Mouse (Mus musculus) liver, embryonic 11.5 days (tissue): Measurements from ENCODE around the gene Grin2c. TPM values are rescaled to one million over a fixed set of nuclear protein-coding genes. Genes with fewer than 3 reads are reported as not detected.

Experiments used
- ATAC-seq: fragments of 200-750 bp; cut with Nextera tagmentation; replicated peaks from 2 replicates; pipeline ENCODE4 v1.8.0; 2017; ENCODE audit warnings: moderate number of reproducible peaks, mild to moderate bottlenecking, moderate TSS enrichment, moderate library complexity; ENCODE audit not compliant: low FRiP score
- DNase-seq: peaks from one replicate; pipeline ENCODE4 v3.0.0-alpha.2; 2017; ENCODE audit warnings: low spot score
- H3K27ac ChIP-seq: fragments of 300-500 bp; sonication (generic); 2 replicates; pipeline ENCODE4 v1.5.1; 2014; ENCODE audit warnings: mild to moderate bottlenecking, low read depth, low read length, control low read depth
- H3K27me3 ChIP-seq: fragments of 300-500 bp; sonication (generic); replicated peaks from 2 replicates; pipeline ENCODE4 v1.6.1; 2014; ENCODE audit warnings: low read length, mixed read lengths; ENCODE audit not compliant: control insufficient read depth, insufficient read depth
- H3K36me3 ChIP-seq: fragments of 300-500 bp; sonication (generic); 2 replicates; pipeline ENCODE4 v1.6.1; 2014; ENCODE audit warnings: mild to moderate bottlenecking, low read length, moderate library complexity, mixed read lengths; ENCODE audit not compliant: control insufficient read depth, insufficient read depth
- H3K4me1 ChIP-seq: fragments of 300-500 bp; sonication (generic); replicated peaks from 2 replicates; pipeline ENCODE4 v1.6.1; 2014; ENCODE audit warnings: low read length, mixed read lengths; ENCODE audit not compliant: control insufficient read depth, insufficient read depth
- H3K4me2 ChIP-seq: fragments of 300-500 bp; sonication (generic); 2 replicates; pipeline ENCODE4 v1.6.1; 2014; ENCODE audit warnings: mild to moderate bottlenecking, control low read depth, moderate library complexity
- H3K4me3 ChIP-seq: fragments of 300-500 bp; sonication (generic); 2 replicates; pipeline ENCODE4 v1.5.1; 2014; ENCODE audit warnings: low read depth, low read length, control low read depth
- H3K9ac ChIP-seq: fragments of 300-500 bp; sonication (generic); 2 replicates; pipeline ENCODE4 v1.6.1; 2014; ENCODE audit warnings: low read depth, low read length, control low read depth
- H3K9me3 ChIP-seq: fragments of 300-500 bp; sonication (generic); 2 replicates; pipeline ENCODE4 v1.6.1; 2016; ENCODE audit warnings: low read length, inconsistent platforms, mixed read lengths; ENCODE audit not compliant: control insufficient read depth
- whole genome bisulfite sequencing: fragments of 180-500 bp; shearing (Covaris S2); extraction: QIAGEN DNeasy Blood & Tissue Kit; methylation state at CpG from one replicate; pipeline ENCODE4 v1.1.7; 2014; 5-methylcytosine and 5-hydroxymethylcytosine counted together
- polyA plus RNA-seq: library from polyadenylated mRNA; unstranded; fragments of >200 nt; fragmentation: Nextera tagmentation; extraction: Ambion mirVana; gene quantifications from 2 replicates; pipeline ENCODE4 v1.2.1, GENCODE M21; 2014

Grin2c gene
- polyA plus RNA-seq, 1 experiment from 2014 or later, result 0.89 TPM

GRCm38 (mm10) chr11:115288305-115288704 lies 21.3 kb upstream of the Grin2c start:
- ATAC-seq (no peak), DNase-seq (no peak)
- WGBS, result 87% methylated on average over 2 of the region's 2 CpGs
- no peak overlapping the region for H3K4me2 ChIP-seq
- peaks cover 8% of the 10 kb centered on the region; the same call in 1 of the 2 replicates for H3K4me1 ChIP-seq
- no peak overlapping the region for H3K4me3 ChIP-seq
- H3K9me3 ChIP-seq, result no peaks in the 10 kb centered on the region
- H3K27me3 ChIP-seq, result no peaks in the 10 kb centered on the region
- no peak overlapping the region for H3K9ac ChIP-seq
- no peak overlapping the region for H3K27ac ChIP-seq
- no peaks in the 10 kb centered on the region for H3K36me3 ChIP-seq

GRCm38 (mm10) chr11:115287386-115287785 lies 20.3 kb upstream of the Grin2c start:
- 76% methylated on average over 5 of the region's 5 CpGs for WGBS
- ATAC-seq (0 out of 2 replicates have a peak, but pooled peaks have one; percentile 27), DNase-seq (no peak)
- no peak overlapping the region for H3K9ac ChIP-seq
- no peak overlapping the region for H3K27ac ChIP-seq
- H3K4me1 ChIP-seq, result peaks cover 8% of the 10 kb centered on the region
- H3K27me3 ChIP-seq, result no peaks in the 10 kb centered on the region
- H3K36me3 ChIP-seq, result no peaks in the 10 kb centered on the region
- H3K4me2 ChIP-seq, result no peak overlapping the region
- no peak overlapping the region for H3K4me3 ChIP-seq
- no peaks in the 10 kb centered on the region for H3K9me3 ChIP-seq

GRCm38 (mm10) chr11:115286201-115286993 lies 19.4 kb upstream of the Grin2c start:
- no peak for DNase-seq
- Histone ChIP-seq H3K4me2 (no peak overlapping the region), H3K27ac (no peak overlapping the region)

GRCm38 (mm10) chr11:115285282-115285681 lies 18.2 kb upstream of the Grin2c start:
- no peak overlapping the region for H3K27ac ChIP-seq
- no peaks in the 10 kb centered on the region for H3K9me3 ChIP-seq
- H3K36me3 ChIP-seq, result no peaks in the 10 kb centered on the region
- DNase-seq (no peak), ATAC-seq (no peak)
- H3K27me3 ChIP-seq, result no peaks in the 10 kb centered on the region
- peaks cover 7% of the 10 kb centered on the region; the same call in 1 of the 2 replicates for H3K4me1 ChIP-seq
- H3K4me2 ChIP-seq, result no peak overlapping the region
- no peak overlapping the region for H3K9ac ChIP-seq
- WGBS, result 47% methylated on average over 4 of the region's 4 CpGs
- no peak overlapping the region for H3K4me3 ChIP-seq

More at GRCm38 (mm10) chr11:115286201-115286993, 19.4 kb upstream of the Grin2c start:
- Histone ChIP-seq H3K9ac (no peak overlapping the region), H3K4me3 (no peak overlapping the region), H3K36me3 (no peaks in the 10 kb centered on the region), H3K9me3 (no peaks in the 10 kb centered on the region), H3K27me3 (no peaks in the 10 kb centered on the region), H3K4me1 (peaks cover 11% of the 10 kb centered on the region)
- WGBS, result 73% methylated on average over 19 of the region's 19 CpGs
- ATAC-seq, result no peak

- no peak overlapping the region for H3K9ac ChIP-seq
- no peak overlapping the region for H3K4me2 ChIP-seq
- DNase-seq, result no peak
- no peaks in the 10 kb centered on the region for H3K27me3 ChIP-seq
- no peaks in the 10 kb centered on the region for H3K36me3 ChIP-seq
- no peak overlapping the region for H3K27ac ChIP-seq
- no peak overlapping the region for H3K4me3 ChIP-seq
- no peak for ATAC-seq
- 88% methylated on average over 12 of the region's 12 CpGs for WGBS
- H3K9me3 ChIP-seq, result no peaks in the 10 kb centered on the region
- H3K4me1 ChIP-seq, result peaks cover 7% of the 10 kb centered on the region; the same call in 1 of the 2 replicates
Measured at GRCm38 (mm10) chr11:115283891-115284620, 17.0 kb upstream of the Grin2c start.

- Histone ChIP-seq H3K27me3 (no peaks in the 10 kb centered on the region), H3K9me3 (no peaks in the 10 kb centered on the region), H3K4me1 (peaks cover 7% of the 10 kb centered on the region), H3K27ac (no peak overlapping the region), H3K9ac (no peak overlapping the region), H3K36me3 (no peaks in the 10 kb centered on the region), H3K4me3 (no peak overlapping the region), H3K4me2 (no peak overlapping the region)
- 74% methylated on average over 9 of the region's 9 CpGs for WGBS
- ATAC-seq (no peak), DNase-seq (no peak)
Measured at GRCm38 (mm10) chr11:115283486-115283765, 16.4 kb upstream of the Grin2c start.

- no peak overlapping the region for H3K4me2 ChIP-seq
- H3K36me3 ChIP-seq, result no peaks in the 10 kb centered on the region
- no peak overlapping the region for H3K9ac ChIP-seq
- H3K9me3 ChIP-seq, result no peaks in the 10 kb centered on the region
- no peak overlapping the region for H3K4me3 ChIP-seq
- WGBS, result 84% methylated on average over 8 of the region's 8 CpGs
- DNase-seq (no peak), ATAC-seq (no peak)
- no peaks in the 10 kb centered on the region for H3K27me3 ChIP-seq
- peaks cover 12% of the 10 kb centered on the region for H3K4me1 ChIP-seq
- no peak overlapping the region for H3K27ac ChIP-seq
Measured at GRCm38 (mm10) chr11:115282723-115283485, 15.9 kb upstream of the Grin2c start.

GRCm38 (mm10) chr11:115282295-115282694 lies 15.3 kb upstream of the Grin2c start:
- no peaks in the 10 kb centered on the region for H3K27me3 ChIP-seq
- peaks cover 14% of the 10 kb centered on the region for H3K4me1 ChIP-seq
- H3K27ac ChIP-seq, result no peak overlapping the region
- DNase-seq, result no peak
- no peaks in the 10 kb centered on the region for H3K9me3 ChIP-seq
- H3K4me3 ChIP-seq, result no peak overlapping the region
- no peak overlapping the region for H3K9ac ChIP-seq
- H3K4me2 ChIP-seq, result no peak overlapping the region
- no peak for ATAC-seq
- no peaks in the 10 kb centered on the region for H3K36me3 ChIP-seq
- 71% methylated on average over 8 of the region's 8 CpGs for WGBS
